Mouse (Mus musculus) E14TG2a.4 (cell line): ENCODE data around the gene Mrtfa.

Experiments
- CTCF ChIP-seq: conservative IDR thresholded peaks from 2 replicates; pipeline ENCODE4 v1.5.1; 2014; ENCODE audit warnings: low read length
- NANOG ChIP-seq: IDR thresholded peaks from 2 replicates; pipeline ENCODE4 v1.6.1; 2014; ENCODE audit warnings: borderline replicate concordance, low read length, mixed read lengths
- POU5F1 ChIP-seq: IDR thresholded peaks from 2 replicates; pipeline ENCODE4 v1.6.1; 2014; ENCODE audit warnings: low read length, borderline replicate concordance

- TF ChIP-seq CTCF = no peak
- no peak for TF ChIP-seq NANOG
- no peak for TF ChIP-seq POU5F1
Measured at GRCm38 (mm10) chr15:81197197-81197596, 6.6 kb upstream of the Mrtfa start.
